Mouse (Mus musculus): ENCODE results near the gene Crip3.

Crip3 gene

GRCm38 (mm10) chr17:46455110-46455691 lies 26.5 kb downstream of the Crip3 start:
- in situ Hi-C loops (cut with MboI, MseI): no loop called here

DNA sequence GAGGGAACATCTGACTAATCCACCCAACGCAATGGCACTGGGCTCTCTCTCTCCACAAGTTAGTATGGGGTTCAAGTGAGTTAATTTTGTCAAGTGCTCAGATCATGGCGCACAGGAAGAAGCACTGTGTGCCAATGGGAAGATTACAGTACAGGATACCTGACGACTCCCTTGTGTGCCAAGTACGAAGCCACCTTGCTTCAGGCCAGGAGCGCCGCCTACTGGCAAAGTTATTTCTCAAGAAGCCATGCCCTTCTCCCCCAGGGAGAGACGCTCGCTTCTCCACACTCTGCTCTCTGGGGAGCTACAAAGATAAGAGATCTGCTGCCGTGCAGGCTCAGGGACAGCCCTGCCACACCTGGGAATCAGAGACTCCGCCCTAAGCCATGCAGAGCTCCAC lies 29.1 kb downstream of the Crip3 start:
- in situ Hi-C loops (cut with MboI, MseI): no loop called here

DNA sequence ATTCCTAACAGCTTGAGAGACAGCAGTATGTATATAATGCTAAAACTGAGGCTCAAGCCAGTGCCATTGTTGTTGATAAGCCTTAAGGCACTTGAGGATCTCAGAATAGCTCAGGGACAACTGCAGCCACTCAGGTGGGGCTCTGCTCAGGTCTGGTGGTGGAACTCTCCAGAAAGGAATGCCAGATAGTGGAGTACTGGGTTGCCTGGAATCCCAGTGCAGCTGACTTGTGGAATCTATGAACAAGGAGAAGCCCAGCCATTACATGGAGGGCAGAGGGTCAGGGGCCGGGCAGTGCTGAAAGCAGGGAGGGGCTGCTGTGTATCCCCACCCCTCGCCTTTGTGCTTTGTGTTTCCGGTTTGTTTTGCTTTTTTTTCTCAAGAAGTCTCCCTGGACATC lies 29.7 kb downstream of the Crip3 start:
- in situ Hi-C loops (cut with MboI, MseI): no loop called here

GRCm38 (mm10) chr17:46460673-46461072 lies 31.9 kb downstream of the Crip3 start:
- in situ Hi-C loops (cut with MboI, MseI): no loop called here

GRCm38 (mm10) chr17:46461347-46461746 lies 32.6 kb downstream of the Crip3 start:
- in situ Hi-C loops (cut with MboI, MseI): no loop called here

GRCm38 (mm10) chr17:46462226-46462625 lies 33.5 kb downstream of the Crip3 start:
- in situ Hi-C loops (cut with MboI, MseI): no loop called here

DNA sequence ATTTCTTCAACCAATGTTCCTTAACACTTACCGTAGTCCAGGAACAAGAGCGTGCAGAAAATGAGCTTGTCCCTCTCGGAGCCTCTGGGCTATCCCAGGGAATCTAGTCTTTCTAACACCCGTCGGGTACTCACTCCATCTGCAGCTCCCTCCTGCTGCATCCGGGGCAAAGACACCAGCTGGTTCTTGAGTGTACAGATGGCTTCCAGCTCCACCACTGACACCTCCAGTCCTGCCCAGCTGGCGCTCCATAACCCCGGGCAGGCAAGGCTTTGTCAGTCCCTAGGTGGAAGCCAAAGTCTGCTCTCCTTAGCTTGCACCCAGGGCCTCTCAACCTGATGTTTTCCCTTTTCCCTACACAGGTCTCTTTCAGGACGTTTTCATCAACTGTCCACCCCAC lies 39.1 kb downstream of the Crip3 start:
- in situ Hi-C loops (cut with MboI, MseI): no loop called here

GRCm38 (mm10) chr17:46476601-46477000 lies 47.9 kb downstream of the Crip3 start:
- in situ Hi-C loops (cut with MboI, MseI): no loop called here

- in situ Hi-C loops (cut with MboI, MseI): no loop called here
Observed at GRCm38 (mm10) chr17:46477286-46477685, 48.6 kb downstream of the Crip3 start.
